Mouse (Mus musculus): ENCODE measurements around the gene Dkc1.

The Dkc1 gene

DNA sequence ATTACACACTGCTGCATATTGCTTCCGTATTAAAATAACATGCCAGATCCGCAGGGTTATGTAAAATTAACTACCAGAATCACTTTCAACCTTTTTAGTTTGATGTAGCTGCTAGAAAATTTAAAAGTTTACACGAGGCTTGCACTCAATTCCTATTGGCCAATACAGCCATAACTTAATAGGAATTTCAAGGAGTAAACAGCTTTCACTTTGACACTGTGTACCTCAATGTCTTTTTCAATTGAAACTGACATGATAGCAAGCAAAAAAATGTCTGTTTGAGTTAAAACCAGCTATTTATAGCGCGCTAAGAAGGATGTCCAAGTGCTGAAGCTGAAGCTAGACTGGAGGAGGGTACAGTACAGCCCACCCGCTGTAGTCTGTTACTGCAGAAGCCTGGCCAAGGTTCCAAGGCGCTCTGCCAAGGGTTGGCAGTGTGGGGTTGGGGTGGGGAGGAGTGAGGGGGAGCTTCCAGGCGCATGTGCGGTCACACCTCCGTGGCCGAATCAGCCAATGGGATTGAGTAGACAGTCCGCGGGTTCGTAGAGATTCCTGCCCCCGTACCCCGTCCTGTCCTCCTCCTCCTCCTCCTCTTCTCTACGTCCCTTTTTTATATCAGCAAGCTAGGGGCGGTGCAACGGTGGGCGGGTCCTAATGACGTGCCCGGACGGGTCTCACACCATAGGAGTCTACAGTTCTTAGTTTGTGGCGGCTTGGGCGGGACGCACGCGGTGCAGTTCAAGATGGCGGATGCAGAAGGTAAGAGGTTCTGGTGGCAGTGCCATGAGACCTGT, at the start of gene Dkc1:
Dkc1 (plus strand) TSS at position 486 of the 794 bp plus-strand sequence.
- DNase-seq (ENCODE audit: low spot score in 2 of 2): peak; percentile 95 to 96

- no peak for DNase-seq (ENCODE audit: low spot score in 2 of 2)
Observed at GRCm38 (mm10) chrX:75045931-75046330, 49.7 kb upstream of the Dkc1 start.

- peak in 1 of 2 experiments; percentile 23 for DNase-seq (ENCODE audit: low spot score in 2 of 2)
Observed at GRCm38 (mm10) chrX:75046921-75047635, 48.6 kb upstream of the Dkc1 start.

DNA sequence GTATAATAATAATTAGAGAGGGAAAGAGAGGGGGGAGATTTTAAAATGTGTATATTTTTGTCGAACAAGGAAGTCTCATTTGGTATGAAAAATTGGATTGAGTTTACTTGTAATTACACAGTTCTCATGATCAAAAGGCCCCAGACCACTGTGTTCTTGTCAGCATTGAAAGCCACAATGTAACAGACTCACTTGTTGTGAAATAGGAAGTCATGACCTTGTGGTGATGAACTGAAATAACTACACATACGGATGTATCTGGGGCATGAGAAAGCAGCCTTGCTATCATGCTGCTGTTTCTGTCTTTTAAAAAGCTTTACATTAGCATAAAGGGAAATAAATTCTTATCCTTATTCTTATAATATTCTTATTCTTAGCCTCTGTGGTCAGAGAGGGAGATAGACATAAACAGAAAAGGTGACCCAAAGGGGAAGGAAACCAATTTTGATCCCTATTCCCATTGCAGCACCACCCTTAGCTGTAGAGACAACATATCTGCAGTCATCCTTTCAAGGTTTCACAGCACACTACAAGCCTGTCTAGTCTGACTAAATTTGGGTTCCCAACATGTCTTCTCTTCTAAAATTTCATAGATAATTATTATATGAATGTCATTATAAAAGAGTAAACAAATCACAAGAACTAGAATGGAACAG, 39.4 kb upstream of the Dkc1 start:
- DNase-seq (ENCODE audit: low spot score in 2 of 2): no peak

DNA sequence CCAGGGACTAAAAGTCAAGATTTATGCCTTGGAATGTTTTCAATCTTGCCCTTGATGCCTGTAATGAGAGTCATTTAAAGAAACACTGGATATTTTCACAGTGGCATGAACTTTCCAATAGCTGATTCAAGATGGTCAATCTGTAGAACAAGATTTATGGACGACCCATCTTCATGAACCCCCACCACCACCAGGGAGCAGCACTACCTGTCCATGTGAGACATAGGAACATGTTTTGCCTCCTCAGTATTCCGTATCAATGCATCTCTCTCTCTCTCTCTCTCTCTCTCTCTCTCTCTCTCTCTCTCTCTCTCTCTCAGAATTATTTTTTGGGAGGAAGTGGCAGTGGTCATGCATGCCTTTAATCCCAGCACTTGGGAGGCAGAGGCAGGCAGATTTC, 13.3 kb upstream of the Dkc1 start:
- no peak for DNase-seq (ENCODE audit: low spot score in 2 of 2)

DNA sequence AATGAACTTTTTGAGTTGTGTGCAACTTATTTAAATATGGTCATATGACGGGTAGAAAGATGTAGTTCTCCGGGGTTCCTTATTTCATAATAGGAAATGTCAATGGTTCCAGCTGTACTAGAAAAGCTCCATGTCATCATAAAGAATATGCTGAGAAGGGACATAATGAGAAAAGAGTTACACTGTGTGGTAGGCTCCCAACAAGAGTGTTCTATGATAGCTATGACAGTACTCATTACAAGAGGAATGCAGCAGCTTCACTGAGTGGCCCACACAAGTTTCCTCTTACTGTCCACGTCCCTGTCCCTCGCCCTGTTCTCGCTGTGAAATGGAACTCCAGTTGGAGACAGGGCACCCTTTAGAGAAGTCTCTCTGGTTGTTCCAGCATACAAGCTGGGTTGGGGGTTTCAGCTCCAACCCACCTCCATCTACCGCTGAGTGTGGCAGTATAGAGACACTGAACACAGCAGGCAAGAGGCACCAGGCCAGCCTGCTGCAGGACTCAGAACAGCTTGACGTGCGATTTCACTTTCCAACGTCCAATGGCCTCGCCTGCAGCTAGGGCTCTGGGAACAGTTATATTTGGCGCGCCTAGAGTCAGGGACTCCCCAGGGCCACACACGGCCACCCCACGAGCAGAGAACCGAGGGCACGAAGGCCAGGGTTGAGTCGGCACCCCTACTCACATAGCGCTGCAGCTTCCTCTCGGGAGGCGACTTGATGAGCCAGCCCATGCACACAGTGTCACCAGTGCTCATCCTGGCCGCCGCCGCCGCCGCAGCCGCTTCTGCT, 11.5 kb upstream of the Dkc1 start:
- DNase-seq (ENCODE audit: low spot score in 2 of 2): peak in 1 of 2 experiments; percentile 29

- peak; percentile 51 to 64 for DNase-seq (ENCODE audit: low spot score in 2 of 2)
Observed at GRCm38 (mm10) chrX:75084774-75085508, 10.7 kb upstream of the Dkc1 start, which contains the start of gene Gab3. Gene Gab3 (minus strand): TSS chrX:75085458.

GRCm38 (mm10) chrX:75085654-75086053, 10.0 kb upstream of the Dkc1 start:
- no peak for DNase-seq (ENCODE audit: low spot score in 2 of 2)

GRCm38 (mm10) chrX:75096163-75096770, 613 bp downstream of the Dkc1 start:
- peak in 1 of 2 experiments; percentile 21 for DNase-seq (ENCODE audit: low spot score in 2 of 2)

DNA sequence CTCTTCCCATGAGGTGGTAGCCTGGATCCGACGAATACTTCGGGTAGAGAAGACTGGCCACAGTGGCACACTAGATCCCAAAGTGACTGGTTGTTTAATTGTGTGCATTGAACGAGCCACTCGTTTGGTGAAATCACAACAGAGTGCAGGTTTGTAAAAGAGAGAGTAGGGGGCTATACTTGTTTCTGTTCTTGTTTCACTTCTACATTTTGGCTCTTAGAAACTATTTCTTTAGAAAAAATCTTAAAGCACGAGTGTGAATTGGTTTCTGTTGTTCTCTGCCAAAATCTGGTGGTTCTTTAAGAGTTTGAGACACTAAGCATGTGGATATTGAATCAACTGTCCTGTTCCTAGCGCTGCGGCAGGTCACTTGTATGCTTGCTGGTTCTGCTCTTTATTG, 3.1 kb downstream of the Dkc1 start:
- DNase-seq (ENCODE audit: low spot score in 2 of 2): no peak

DNA sequence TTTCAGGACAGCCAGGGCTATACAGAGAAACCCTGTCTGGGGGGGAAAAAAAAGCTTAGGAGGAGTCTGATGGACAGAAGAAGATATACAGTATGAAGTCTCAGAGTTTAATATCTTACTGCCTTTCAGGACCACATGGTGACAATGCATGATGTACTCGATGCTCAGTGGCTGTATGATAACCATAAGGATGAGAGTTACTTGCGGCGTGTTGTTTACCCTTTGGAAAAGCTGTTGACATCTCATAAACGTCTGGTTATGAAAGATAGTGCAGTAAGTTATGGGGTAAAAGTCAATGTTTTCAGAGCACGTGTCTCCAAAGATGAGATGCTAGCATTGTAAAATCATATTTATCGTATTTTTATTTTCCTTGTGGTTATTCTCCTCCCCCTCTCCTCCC, 6.6 kb downstream of the Dkc1 start:
- DNase-seq (ENCODE audit: low spot score in 2 of 2): no peak

GRCm38 (mm10) chrX:75115550-75115949, 19.9 kb downstream of the Dkc1 start:
- no peak for DNase-seq (ENCODE audit: low spot score in 2 of 2)

DNA sequence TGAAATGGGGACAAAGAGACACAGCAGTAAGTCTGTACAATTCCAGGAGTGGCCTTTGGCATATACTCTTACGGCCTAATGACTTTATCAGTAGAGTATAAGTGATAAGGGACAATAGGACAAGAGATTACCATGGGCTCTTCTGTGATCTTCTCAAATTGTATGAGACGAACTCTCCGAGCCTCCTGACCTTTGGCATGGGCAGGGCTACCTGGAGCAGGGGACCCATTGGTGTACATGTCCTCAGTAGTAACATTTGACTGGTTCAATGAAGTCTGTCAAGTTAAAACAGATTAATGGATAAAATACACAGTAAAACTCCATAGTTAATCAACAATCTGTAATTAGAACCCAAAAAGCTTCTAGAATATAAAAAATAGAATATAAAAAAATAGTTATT, 30.0 kb downstream of the Dkc1 start:
- DNase-seq (ENCODE audit: low spot score in 2 of 2): no peak

GRCm38 (mm10) chrX:75126893-75127292, 31.2 kb downstream of the Dkc1 start:
- no peak for DNase-seq (ENCODE audit: low spot score in 2 of 2)

GRCm38 (mm10) chrX:75128333-75128980, 32.8 kb downstream of the Dkc1 start:
- DNase-seq (ENCODE audit: low spot score in 2 of 2): no peak

- no peak for DNase-seq (ENCODE audit: low spot score in 2 of 2)
Observed at GRCm38 (mm10) chrX:75129474-75129873, 33.8 kb downstream of the Dkc1 start.

DNA sequence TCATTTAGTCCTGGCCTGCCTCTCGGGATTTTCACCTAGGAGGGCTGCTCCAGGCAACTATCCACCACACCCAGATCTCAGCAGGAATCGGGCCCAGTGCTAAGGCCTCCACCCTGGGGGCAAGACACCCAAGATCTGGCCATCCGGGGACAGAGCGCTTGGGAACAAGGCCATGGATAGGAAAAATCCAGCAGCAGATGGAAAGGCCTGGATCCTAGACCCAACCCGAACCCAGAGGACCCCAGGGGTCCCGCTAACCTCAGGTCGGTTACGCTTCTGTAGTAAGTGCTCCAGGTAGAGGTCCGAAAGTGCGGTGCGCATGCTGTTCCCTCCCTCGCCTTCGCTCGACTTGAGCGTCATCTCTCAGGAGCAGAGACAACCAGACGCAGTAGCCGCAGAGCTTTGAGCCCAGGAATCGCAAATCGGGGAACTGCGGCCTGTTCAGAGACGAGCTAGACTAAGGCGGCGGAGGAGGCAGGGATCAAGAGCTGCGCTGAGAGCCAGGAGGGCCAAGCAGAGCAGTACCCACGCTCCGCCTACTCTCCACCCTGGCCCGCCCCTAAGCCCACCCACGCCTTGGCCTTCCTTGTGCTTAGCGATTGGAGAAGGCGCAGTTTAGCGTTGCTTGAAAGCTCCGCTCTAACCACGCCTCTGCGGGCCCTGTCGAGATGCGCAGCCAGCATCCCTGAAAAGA, 35.0 kb downstream of the Dkc1 start, which contains the start of gene Mpp1:
Mpp1 (minus strand) TSS at position 550 of the 694 bp plus-strand sequence.
- peak; percentile 80 to 82 for DNase-seq (ENCODE audit: low spot score in 2 of 2)

- DNase-seq (ENCODE audit: low spot score in 2 of 2): no peak
Observed at GRCm38 (mm10) chrX:75136938-75137337, 41.3 kb downstream of the Dkc1 start.

DNA sequence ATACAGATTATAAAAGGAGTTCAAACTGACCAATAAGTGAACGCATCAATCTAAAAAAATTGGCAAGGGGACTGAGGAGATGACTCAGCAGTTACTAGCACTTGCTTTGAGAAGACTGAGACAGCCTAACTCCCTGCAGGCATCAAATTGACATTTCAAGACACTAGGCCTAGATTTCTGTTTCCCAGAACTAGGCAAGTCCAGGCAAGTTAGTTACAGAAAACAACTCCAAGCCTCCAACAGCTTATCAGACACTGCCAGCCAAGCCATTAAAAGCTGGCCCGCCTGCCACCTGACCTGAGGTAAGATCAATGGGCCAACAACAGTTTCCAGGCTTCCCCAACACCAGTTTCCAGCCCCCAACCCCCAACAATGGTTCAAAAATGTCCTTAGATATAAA, 42.1 kb downstream of the Dkc1 start:
- DNase-seq (ENCODE audit: low spot score in 2 of 2): no peak

All from right cerebral cortex, postnatal 10 days (tissue).